ENCODE assay signal across 28 mouse cellular contexts in genomic region chr1:71636116-71636515, GRCm38 (mm10).
"Had no signal": no experiment of that assay in that cellular context is flagged by ENCODE, and none has a peak within 500 bp of the region (broad histone marks: within the 10 kb centered on the region; RNA-seq: fewer than 3 reads in every experiment).

No protein-coding gene starts in this region.

- H3K4me3 ChIP-seq: embryonic facial prominence, embryonic 10.5 days; embryonic facial prominence, embryonic 12.5 days; embryonic facial prominence, embryonic 13.5 days; embryonic facial prominence, embryonic 15.5 days; erythroblast, embryonic 14.5 days; forebrain, embryonic 10.5 days; forebrain, embryonic 12.5 days; forebrain, embryonic 13.5 days; forebrain, embryonic 15.5 days; gastrocnemius, adult 2 months; heart, adult 2 months had no signal

- DNase-seq: cerebellum, adult 8-10 months; cerebellum, adult 9-10 months; cerebellum, adult 9-11 months; cerebellum, postnatal 10 days; cerebellum, postnatal 14 days; cerebellum, postnatal 25 days; cerebellum, postnatal 36 days; embryo, embryonic 11 days; forebrain, postnatal 0 days; gastrocnemius, adult 2 months; gastrocnemius, postnatal 10 days; gastrocnemius, postnatal 14 days; gastrocnemius, postnatal 25 days; gastrocnemius, postnatal 36 days; heart, adult 11 months; heart, adult 18-20 months; heart, adult 2 months had no signal

- H3K9me3 ChIP-seq: embryonic facial prominence, embryonic 10.5 days; embryonic facial prominence, embryonic 12.5 days; embryonic facial prominence, embryonic 13.5 days; embryonic facial prominence, embryonic 15.5 days; forebrain, embryonic 10.5 days; forebrain, embryonic 12.5 days; forebrain, embryonic 13.5 days; forebrain, embryonic 15.5 days had no signal

- ATAC-seq: forebrain, embryonic 13.5 days; forebrain, embryonic 14.5 days; forebrain, embryonic 15.5 days; forebrain, embryonic 16.5 days; forebrain, postnatal 0 days had no signal

- H3K4me2 ChIP-seq: embryonic facial prominence, embryonic 12.5 days; embryonic facial prominence, embryonic 13.5 days; embryonic facial prominence, embryonic 15.5 days; forebrain, embryonic 12.5 days; forebrain, embryonic 13.5 days; forebrain, embryonic 15.5 days had no signal

- H3K9ac ChIP-seq: embryonic facial prominence, embryonic 12.5 days; embryonic facial prominence, embryonic 13.5 days; embryonic facial prominence, embryonic 15.5 days; forebrain, embryonic 12.5 days; forebrain, embryonic 13.5 days; forebrain, embryonic 15.5 days; forebrain, postnatal 0 days had no signal

- H3K36me3 ChIP-seq: forebrain, embryonic 15.5 days had no signal

- H3K27ac ChIP-seq: embryonic facial prominence, embryonic 10.5 days; embryonic facial prominence, embryonic 12.5 days; embryonic facial prominence, embryonic 13.5 days; embryonic facial prominence, embryonic 15.5 days; forebrain, embryonic 10.5 days; forebrain, embryonic 12.5 days; forebrain, embryonic 13.5 days; forebrain, embryonic 15.5 days; gastrocnemius, adult 2 months; heart, adult 2 months had no signal

- H3K27me3 ChIP-seq: embryonic facial prominence, embryonic 12.5 days; embryonic facial prominence, embryonic 13.5 days; embryonic facial prominence, embryonic 15.5 days; forebrain, embryonic 12.5 days; forebrain, embryonic 13.5 days; forebrain, embryonic 15.5 days had no signal

- H3K4me1 ChIP-seq: embryonic facial prominence, embryonic 10.5 days; embryonic facial prominence, embryonic 12.5 days; embryonic facial prominence, embryonic 13.5 days; embryonic facial prominence, embryonic 15.5 days; forebrain, embryonic 12.5 days; forebrain, embryonic 13.5 days; forebrain, embryonic 15.5 days had no signal
